Mouse (Mus musculus) cortical plate, adult 2 months (tissue): ENCODE results near the gene Adcy10.

Source experiments
- CTCF ChIP-seq: fragments of 200-500 bp; IDR thresholded peaks from 2 replicates; pipeline ENCODE4 v1.5.1; 2011; ENCODE audit warnings: mild to moderate bottlenecking, control low read depth, low read length; ENCODE audit not compliant: insufficient read depth; ENCODE audit errors: extremely low read depth
- POLR2A ChIP-seq: fragments of 200-500 bp; IDR thresholded peaks from 2 replicates; pipeline ENCODE4 v1.6.1; 2011; ENCODE audit warnings: mild to moderate bottlenecking, low read length, control low read depth; ENCODE audit not compliant: insufficient read depth; ENCODE audit errors: extremely low read depth

- TF ChIP-seq CTCF = no peak
- no peak for TF ChIP-seq POLR2A
Measured at GRCm38 (mm10) chr1:165441719-165442118, 43.3 kb upstream of the Adcy10 start.
